Mouse (Mus musculus) stomach, embryonic 15.5 days (tissue): ENCODE data around the gene Hoxc6. TPM values are rescaled to one million over a fixed set of nuclear protein-coding genes. Genes with fewer than 3 reads are reported as not detected.

Source experiments
- ATAC-seq: fragments of 200-750 bp; cut with Nextera tagmentation; 2 replicates; pipeline ENCODE4 v1.8.0; 2017; ENCODE audit warnings: low read depth, moderate number of reproducible peaks, moderate TSS enrichment; ENCODE audit not compliant: insufficient read depth, low FRiP score
- H3K27ac ChIP-seq: fragments of 300-500 bp; sonication (generic); 2 replicates; pipeline ENCODE4 v1.5.1; 2015; ENCODE audit warnings: mild to moderate bottlenecking, inconsistent platforms
- H3K27me3 ChIP-seq: fragments of 300-500 bp; sonication (generic); replicated peaks from 2 replicates; pipeline ENCODE4 v1.6.1; 2015; ENCODE audit warnings: inconsistent platforms
- H3K36me3 ChIP-seq: fragments of 300-500 bp; sonication (generic); 2 replicates; pipeline ENCODE4 v1.6.1; 2015; ENCODE audit warnings: inconsistent platforms
- H3K4me1 ChIP-seq: fragments of 300-500 bp; sonication (generic); 2 replicates; pipeline ENCODE4 v1.6.1; 2015; ENCODE audit warnings: inconsistent platforms
- H3K4me2 ChIP-seq: fragments of 300-500 bp; sonication (generic); 2 replicates; pipeline ENCODE4 v1.6.1; 2015; ENCODE audit warnings: mild to moderate bottlenecking, inconsistent platforms
- H3K4me3 ChIP-seq: fragments of 300-500 bp; sonication (generic); replicated peaks from 2 replicates; pipeline ENCODE4 v1.5.1; 2015; ENCODE audit warnings: inconsistent platforms
- H3K9ac ChIP-seq: fragments of 300-500 bp; sonication (generic); 2 replicates; pipeline ENCODE4 v1.6.1; 2015; ENCODE audit warnings: inconsistent platforms
- H3K9me3 ChIP-seq: fragments of 300-500 bp; sonication (generic); 2 replicates; pipeline ENCODE4 v1.6.1; 2016; ENCODE audit warnings: inconsistent platforms
- WGBS: fragments of 180-500 bp; shearing (Covaris S2); methylation state at CpG from one replicate; pipeline ENCODE4 v1.1.7; 2015; 5-methylcytosine and 5-hydroxymethylcytosine counted together
- polyA plus RNA-seq: library from polyadenylated mRNA; unstranded; fragments of >200 nt; fragmentation: Nextera tagmentation; extraction: Ambion mirVana; gene quantifications from 2 replicates; pipeline ENCODE4 v1.2.1, GENCODE M21; 2015

Hoxc6 gene
- polyA plus RNA-seq, 1 experiment from 2014 or later = 4.7 TPM

DNA sequence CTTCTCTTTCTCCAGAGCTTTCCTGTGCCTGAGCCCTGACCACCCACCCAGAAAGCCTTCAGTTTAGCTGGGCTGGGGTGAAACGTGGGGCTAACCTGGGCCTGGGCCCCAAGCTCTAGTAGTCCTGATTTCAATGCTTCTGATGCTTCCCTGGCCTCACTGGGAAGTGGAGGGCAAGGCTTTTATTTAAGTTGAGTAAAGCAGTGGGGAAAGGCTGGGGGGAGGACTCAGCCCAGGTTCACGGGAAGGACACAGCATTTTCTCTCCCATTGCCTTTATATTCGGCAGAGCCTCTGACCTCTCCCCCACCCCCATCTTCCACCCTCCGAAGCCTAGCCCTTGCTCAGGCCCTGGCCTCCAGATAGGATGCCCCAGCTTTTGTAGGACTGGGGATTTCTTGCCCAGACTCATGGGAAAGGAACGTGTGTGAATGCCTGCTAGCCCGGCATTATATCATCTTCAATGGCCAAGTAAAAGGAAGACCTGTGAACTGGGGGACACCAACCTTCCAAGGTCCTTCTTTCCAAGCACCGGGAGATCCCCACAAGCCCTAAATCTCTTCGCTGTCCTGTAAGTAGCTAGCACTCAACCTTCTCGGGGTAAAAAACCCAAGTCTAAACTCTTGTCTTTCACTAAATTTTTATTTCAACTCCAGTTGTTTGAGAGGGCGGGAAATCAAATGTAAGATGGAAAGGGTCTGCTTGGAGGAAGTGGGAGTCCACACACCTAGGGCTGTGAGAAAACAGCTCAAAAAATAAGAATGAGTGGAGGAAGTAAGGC, 40.8 kb downstream of the Hoxc6 start:
- no peak overlapping the region for H3K4me3 ChIP-seq
- no peaks in the 10 kb centered on the region for H3K36me3 ChIP-seq
- H3K27ac ChIP-seq = peak overlapping the region; percentile 85
- peak overlapping the region; percentile 26 for H3K4me2 ChIP-seq
- 29% methylated on average over 10 of the region's 10 CpGs for whole genome bisulfite sequencing
- H3K9ac ChIP-seq = no peak overlapping the region
- peaks cover 5% of the 10 kb centered on the region; the same call in 1 of the 2 replicates for H3K27me3 ChIP-seq
- peaks cover 27% of the 10 kb centered on the region for H3K4me1 ChIP-seq
- no peaks in the 10 kb centered on the region for H3K9me3 ChIP-seq
- no peak for ATAC-seq

DNA sequence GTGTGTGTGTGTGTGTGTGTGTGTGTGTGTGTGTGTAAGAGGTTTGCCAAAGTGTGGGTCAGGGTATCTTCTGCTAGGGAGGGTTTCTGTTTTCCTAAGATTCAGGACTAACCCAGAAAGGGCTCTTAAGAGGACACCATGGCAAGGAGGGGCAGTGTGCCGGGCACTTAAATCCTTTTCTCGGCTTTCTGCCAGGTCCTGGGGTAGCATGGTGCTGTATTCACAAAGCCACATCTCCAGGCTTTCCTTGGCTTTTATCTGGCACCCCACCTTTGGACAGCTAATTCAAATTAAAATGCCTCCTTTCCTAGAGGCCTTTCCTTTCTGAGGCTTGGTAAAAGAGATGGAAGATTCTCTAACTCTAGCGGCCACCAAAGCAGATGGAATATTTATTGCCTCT, 41.6 kb downstream of the Hoxc6 start:
- Histone ChIP-seq H3K36me3 (no peaks in the 10 kb centered on the region), H3K27me3 (no peaks in the 10 kb centered on the region), H3K27ac (peak overlapping the region; percentile 85), H3K9ac (no peak overlapping the region), H3K4me2 (peak overlapping the region; percentile 26; the same call in 1 of the 2 replicates), H3K4me3 (no peak overlapping the region), H3K9me3 (no peaks in the 10 kb centered on the region), H3K4me1 (peaks cover 23% of the 10 kb centered on the region)
- no peak for ATAC-seq
- 25% methylated on average over 3 of the region's 3 CpGs for WGBS

DNA sequence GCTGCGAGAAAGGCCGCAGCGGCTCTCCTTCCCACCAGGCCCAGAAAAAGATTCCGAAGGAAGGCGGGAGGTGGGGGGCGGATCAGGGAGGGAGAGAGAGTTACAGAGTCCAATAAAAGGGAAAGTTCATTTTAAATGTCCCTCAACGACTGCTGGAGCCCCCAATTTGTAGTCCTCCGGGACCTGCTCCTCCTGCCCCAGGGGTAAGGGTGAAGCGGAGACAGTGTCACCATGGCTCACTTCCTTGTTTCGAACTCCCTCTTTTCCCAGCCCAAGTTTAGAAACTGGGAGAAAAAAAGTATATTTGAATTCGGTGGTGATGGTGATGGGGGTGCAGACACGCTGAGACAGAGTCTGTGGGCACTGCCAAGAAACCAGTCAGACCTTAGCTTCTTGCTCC, 42.5 kb downstream of the Hoxc6 start:
- no peak for ATAC-seq
- Histone ChIP-seq H3K27me3 (no peaks in the 10 kb centered on the region), H3K4me2 (peak overlapping the region; percentile 48), H3K9ac (no peak overlapping the region), H3K36me3 (no peaks in the 10 kb centered on the region), H3K4me3 (0 out of 2 replicates have a peak overlapping the region, but pooled peaks have one; percentile 2), H3K4me1 (peaks cover 23% of the 10 kb centered on the region), H3K27ac (peak overlapping the region; percentile 85), H3K9me3 (no peaks in the 10 kb centered on the region)
- WGBS = 28% methylated on average over 12 of the region's 12 CpGs

DNA sequence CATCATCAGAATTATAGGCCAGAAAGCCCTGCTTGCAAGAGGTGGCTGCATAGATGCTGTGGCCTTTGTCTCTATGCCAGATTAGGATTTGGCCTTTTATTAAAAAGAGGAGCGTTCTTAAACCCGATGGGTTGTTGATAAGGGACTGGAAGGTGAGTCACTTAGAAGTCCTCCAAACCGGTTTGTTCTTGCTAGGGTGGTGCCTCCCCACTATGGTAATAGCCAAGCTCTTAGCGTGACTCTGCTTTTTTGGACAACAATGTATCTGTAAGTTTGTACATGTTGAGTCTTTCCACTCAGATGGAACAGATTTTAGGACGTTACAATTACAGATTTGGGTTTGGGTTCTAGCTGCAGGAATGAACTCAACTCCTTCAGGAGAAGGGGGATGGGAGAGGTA, 43.6 kb downstream of the Hoxc6 start:
- ATAC-seq = no peak
- H3K27ac ChIP-seq = peak overlapping the region; percentile 85
- WGBS = 36% methylated on average over 5 of the region's 5 CpGs

DNA sequence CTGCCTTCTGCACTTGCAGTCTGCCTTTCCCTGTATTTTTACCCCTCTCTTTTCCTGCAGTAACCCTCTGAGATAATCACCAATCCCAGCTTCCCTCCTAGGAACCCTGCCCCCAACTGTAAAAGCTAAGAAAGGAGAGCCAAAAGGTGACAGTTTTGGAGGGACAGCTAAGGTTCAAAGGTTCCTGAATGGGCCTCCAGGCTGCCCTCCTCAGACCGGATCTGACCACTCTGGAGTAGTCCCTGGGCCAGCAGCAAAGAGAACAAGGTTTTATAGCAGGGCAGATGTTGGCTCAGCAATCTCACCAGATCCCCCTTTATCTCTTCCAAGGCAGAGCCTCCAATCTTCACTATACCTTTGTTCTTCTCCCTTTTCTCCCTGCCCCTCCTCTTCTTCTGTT, 44.2 kb downstream of the Hoxc6 start:
- Histone ChIP-seq H3K36me3 (no peaks in the 10 kb centered on the region), H3K4me3 (no peak overlapping the region), H3K4me2 (no peak overlapping the region), H3K9ac (no peak overlapping the region), H3K27ac (peak overlapping the region; percentile 63; the same call in 1 of the 2 replicates), H3K4me1 (peaks cover 23% of the 10 kb centered on the region), H3K27me3 (no peaks in the 10 kb centered on the region), H3K9me3 (no peaks in the 10 kb centered on the region)
- ATAC-seq = no peak
- WGBS = 19% methylated on average over 1 of the region's 1 CpGs

More for the DNA sequence above, 43.6 kb downstream of the Hoxc6 start:
- no peak overlapping the region for H3K4me3 ChIP-seq
- H3K4me2 ChIP-seq = no peak overlapping the region
- H3K4me1 ChIP-seq = peaks cover 23% of the 10 kb centered on the region
- H3K9me3 ChIP-seq = no peaks in the 10 kb centered on the region
- H3K9ac ChIP-seq = no peak overlapping the region
- no peaks in the 10 kb centered on the region for H3K27me3 ChIP-seq
- no peaks in the 10 kb centered on the region for H3K36me3 ChIP-seq

DNA sequence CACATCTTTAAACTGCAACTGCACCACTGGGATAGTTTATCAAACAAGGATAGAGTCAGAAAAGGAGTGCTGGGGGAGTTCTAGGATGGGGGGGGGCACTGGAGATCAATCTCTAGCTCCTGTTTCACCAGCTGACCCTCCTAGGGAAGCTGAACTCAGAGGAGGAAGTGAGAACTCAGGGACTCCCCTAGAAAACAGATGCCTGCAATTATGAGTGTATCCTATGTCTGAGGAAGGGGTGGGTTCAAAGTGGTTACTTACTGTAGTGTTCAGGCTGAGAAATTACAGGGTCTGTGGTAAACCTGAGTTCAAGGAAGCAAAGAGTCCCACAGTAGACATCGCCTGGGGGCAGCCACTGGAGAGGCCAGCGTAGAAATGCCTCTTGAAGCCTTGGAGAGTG, 53.6 kb downstream of the Hoxc6 start:
- no peaks in the 10 kb centered on the region for H3K36me3 ChIP-seq
- no peak overlapping the region for H3K27ac ChIP-seq
- ATAC-seq = no peak
- H3K4me2 ChIP-seq = no peak overlapping the region
- no peaks in the 10 kb centered on the region for H3K27me3 ChIP-seq
- H3K9ac ChIP-seq = no peak overlapping the region
- H3K4me1 ChIP-seq = peaks cover 4% of the 10 kb centered on the region; the same call in 1 of the 2 replicates
- H3K9me3 ChIP-seq = no peaks in the 10 kb centered on the region
- no peak overlapping the region for H3K4me3 ChIP-seq
- WGBS = 83% methylated on average over 2 of the region's 2 CpGs

DNA sequence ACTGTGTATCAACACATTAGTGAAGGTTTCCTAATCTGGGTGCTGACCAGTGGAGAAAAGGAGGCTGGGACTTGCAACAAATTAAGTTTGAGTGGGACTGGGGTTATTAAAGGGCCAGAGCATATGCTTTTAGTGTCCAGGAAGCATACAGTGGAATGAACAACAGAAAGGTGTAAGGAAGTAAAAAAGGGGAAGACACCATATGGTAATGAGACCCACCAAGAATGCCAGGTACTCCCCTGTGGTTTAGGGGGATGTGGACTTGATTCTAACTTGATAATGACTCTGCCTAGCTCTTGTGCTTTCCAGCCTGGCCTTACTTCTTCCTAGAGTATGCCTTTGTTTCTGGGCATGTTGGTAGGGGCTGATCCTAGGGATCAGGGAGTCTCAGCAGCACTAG, 55.2 kb downstream of the Hoxc6 start:
- Histone ChIP-seq H3K27ac (no peak overlapping the region), H3K36me3 (no peaks in the 10 kb centered on the region)

DNA sequence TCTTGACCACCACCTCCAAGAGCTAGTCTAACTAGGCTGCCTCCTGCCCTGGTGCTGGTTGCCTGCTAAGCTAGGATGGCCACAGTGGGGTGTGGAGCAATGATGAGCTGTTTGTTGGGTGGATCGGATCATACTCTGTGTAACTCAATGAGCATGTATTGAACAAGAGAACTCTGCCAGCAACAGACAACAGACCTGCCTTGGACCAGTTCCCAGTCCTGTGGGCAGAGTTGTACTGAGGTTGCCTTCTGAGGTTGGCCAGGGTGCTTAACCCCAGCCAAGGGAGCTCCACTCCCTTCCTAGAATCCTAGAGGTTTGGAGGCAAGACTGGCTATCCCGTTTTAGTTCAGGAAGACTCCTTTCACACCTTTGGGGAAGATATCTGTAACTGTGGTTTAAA, 58.3 kb downstream of the Hoxc6 start:
- Histone ChIP-seq H3K9ac (no peak overlapping the region), H3K4me1 (peaks cover 9% of the 10 kb centered on the region; the same call in 1 of the 2 replicates), H3K4me2 (no peak overlapping the region), H3K9me3 (no peaks in the 10 kb centered on the region), H3K36me3 (no peaks in the 10 kb centered on the region), H3K27me3 (0 out of 2 replicates have a peak, but pooled peaks cover 2% of the 10 kb centered on the region), H3K27ac (no peak overlapping the region), H3K4me3 (no peak overlapping the region)
- ATAC-seq = no peak
- WGBS = 60% methylated on average over 2 of the region's 2 CpGs

More for the DNA sequence above, 55.2 kb downstream of the Hoxc6 start:
- Histone ChIP-seq H3K4me2 (no peak overlapping the region), H3K4me1 (peaks cover 4% of the 10 kb centered on the region; the same call in 1 of the 2 replicates), H3K4me3 (no peak overlapping the region), H3K9me3 (no peaks in the 10 kb centered on the region), H3K9ac (no peak overlapping the region), H3K27me3 (0 out of 2 replicates have a peak, but pooled peaks cover 2% of the 10 kb centered on the region)
- no peak for ATAC-seq

DNA sequence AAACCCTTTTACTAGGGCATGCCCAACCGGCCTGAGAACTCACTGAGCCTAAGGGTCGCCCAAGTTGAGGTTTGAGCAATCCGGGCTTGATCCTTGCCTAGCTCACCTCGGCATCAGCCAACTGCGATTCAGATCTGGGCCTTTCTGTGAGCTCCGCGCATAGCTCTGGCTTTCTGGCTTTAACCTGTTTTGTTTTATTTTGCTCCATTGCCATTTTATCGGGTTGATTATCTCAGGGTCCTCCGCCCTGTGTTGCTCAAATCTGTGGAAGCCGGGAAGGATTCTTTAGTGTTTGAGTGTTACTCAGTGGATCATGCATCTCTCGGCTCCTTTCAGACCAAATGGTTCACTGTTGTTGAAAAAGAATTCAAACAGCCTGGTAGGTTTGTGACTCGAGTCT, 60.7 kb downstream of the Hoxc6 start:
- ATAC-seq = no peak
- 12% methylated on average over 12 of the region's 12 CpGs for WGBS

DNA sequence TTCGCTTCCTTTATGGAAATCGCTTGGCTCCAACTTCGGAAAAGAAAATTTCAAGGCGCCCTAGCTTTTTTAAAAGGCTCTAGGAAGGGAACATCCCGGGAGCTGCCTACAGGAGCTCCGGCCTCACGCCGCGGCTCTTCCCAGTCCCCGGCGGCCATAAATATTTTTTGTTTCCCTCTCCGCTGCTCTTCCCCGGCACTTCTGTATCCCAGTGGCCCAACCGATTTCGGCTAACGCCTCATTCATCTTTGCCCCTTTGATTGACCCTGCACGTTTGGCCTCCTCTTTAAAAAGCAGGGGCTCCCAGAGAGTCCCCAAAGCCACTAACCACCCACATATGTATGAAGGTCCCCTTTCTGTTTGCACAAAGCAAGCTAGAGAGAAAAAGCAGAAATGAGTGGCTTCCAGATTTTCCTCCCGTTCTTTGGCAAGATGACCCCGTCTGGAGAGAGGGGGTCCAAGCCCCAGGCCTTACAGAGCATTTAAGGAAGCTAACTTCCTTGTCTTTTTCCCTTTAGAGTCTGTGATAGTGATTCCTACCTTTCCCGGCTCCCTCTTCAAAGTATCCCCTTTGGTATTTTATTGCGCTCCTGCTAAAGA, 61.4 kb downstream of the Hoxc6 start:
- no peaks in the 10 kb centered on the region for H3K9me3 ChIP-seq
- 0 out of 2 replicates have a peak, but pooled peaks cover 2% of the 10 kb centered on the region for H3K27me3 ChIP-seq
- peak overlapping the region; percentile 29; the same call in 1 of the 2 replicates for H3K9ac ChIP-seq
- peak overlapping the region; percentile 34 for H3K4me3 ChIP-seq
- H3K4me2 ChIP-seq = peak overlapping the region; percentile 51
- no peak for ATAC-seq
- H3K27ac ChIP-seq = peak overlapping the region; percentile 92
- peaks cover 11% of the 10 kb centered on the region; the same call in 1 of the 2 replicates for H3K4me1 ChIP-seq
- no peaks in the 10 kb centered on the region for H3K36me3 ChIP-seq
- WGBS = 6% methylated on average over 21 of the region's 21 CpGs

More for the DNA sequence above, 60.7 kb downstream of the Hoxc6 start:
- peak overlapping the region; percentile 34 for H3K4me3 ChIP-seq
- peak overlapping the region; percentile 51 for H3K4me2 ChIP-seq
- no peaks in the 10 kb centered on the region for H3K36me3 ChIP-seq
- no peaks in the 10 kb centered on the region for H3K9me3 ChIP-seq
- peaks cover 11% of the 10 kb centered on the region; the same call in 1 of the 2 replicates for H3K4me1 ChIP-seq
- peak overlapping the region; percentile 17; the same call in 1 of the 2 replicates for H3K9ac ChIP-seq
- H3K27ac ChIP-seq = peak overlapping the region; percentile 92
- H3K27me3 ChIP-seq = 0 out of 2 replicates have a peak, but pooled peaks cover 2% of the 10 kb centered on the region

DNA sequence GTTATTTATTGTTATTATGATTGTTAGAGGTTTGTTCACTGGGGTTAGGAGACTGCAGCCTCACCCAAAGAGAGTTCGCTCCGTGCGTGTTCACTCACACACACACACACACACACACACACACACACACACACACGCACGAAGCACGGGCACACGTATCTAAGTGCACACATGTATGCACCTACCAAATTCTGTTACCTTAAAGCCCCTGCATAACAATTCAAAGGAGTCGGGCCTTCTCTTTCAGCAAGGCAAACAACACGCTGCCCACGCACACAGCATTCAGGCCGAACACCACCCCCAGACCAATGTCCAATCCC, 61.9 kb downstream of the Hoxc6 start:
- peak; percentile 3; the same call in 1 of the 2 replicates for ATAC-seq
- H3K9ac ChIP-seq = 0 out of 2 replicates have a peak overlapping the region, but pooled peaks have one; percentile 1
- peaks cover 11% of the 10 kb centered on the region; the same call in 1 of the 2 replicates for H3K4me1 ChIP-seq
- peak overlapping the region; percentile 51 for H3K4me2 ChIP-seq
- H3K36me3 ChIP-seq = no peaks in the 10 kb centered on the region
- WGBS = 27% methylated on average over 11 of the region's 11 CpGs
- 0 out of 2 replicates have a peak, but pooled peaks cover 2% of the 10 kb centered on the region for H3K27me3 ChIP-seq
- H3K9me3 ChIP-seq = no peaks in the 10 kb centered on the region
- H3K4me3 ChIP-seq = peak overlapping the region; percentile 34
- H3K27ac ChIP-seq = peak overlapping the region; percentile 92
